In the genomic region with DNA sequence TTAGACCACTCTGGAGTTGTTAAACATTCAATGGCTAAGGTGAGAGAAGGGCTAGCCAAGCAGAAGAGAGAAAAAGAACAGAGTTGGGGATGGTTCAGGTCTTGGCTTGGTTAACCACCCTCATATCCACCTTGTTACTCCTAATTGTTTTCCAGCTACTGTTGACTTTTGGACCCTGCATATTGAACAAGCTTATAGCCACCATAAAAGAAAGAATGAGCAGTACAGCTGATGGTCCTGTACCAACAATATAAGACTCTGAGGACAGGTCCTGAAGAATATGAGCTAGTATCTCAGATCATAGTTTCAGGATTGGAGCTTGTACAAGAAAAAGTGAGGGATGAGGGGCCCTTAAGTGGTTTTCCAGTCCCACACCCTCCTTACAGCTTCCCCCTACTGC, we compare ENCODE assay signal across 32 mouse cellular contexts.
"Had no signal": no experiment of that assay in that cellular context is flagged by ENCODE, and none has a peak within 500 bp of the region (broad histone marks: within the 10 kb centered on the region; RNA-seq: fewer than 3 reads in every experiment).

No protein-coding gene starts in this region.

- H3K27me3 ChIP-seq: heart, embryonic 12.5 days; heart, embryonic 13.5 days; heart, embryonic 15.5 days; hindbrain, embryonic 12.5 days; hindbrain, embryonic 13.5 days; hindbrain, embryonic 15.5 days; kidney, embryonic 15.5 days had no signal

- H3K4me2 ChIP-seq: heart, embryonic 11.5 days; heart, embryonic 12.5 days; heart, embryonic 13.5 days; heart, embryonic 15.5 days; hindbrain, embryonic 12.5 days; hindbrain, embryonic 13.5 days; hindbrain, embryonic 14.5 days; hindbrain, embryonic 15.5 days; kidney, embryonic 15.5 days had no signal

- H3K9me3 ChIP-seq: heart, embryonic 10.5 days; heart, embryonic 12.5 days; heart, embryonic 13.5 days; heart, embryonic 15.5 days; hindbrain, embryonic 10.5 days; hindbrain, embryonic 12.5 days; hindbrain, embryonic 13.5 days; hindbrain, embryonic 15.5 days; kidney, embryonic 15.5 days had no signal

- DNase-seq: heart, postnatal 10 days; heart, postnatal 14 days; heart, postnatal 36 days; heart, postnatal 4 days; kidney, adult 11 months; kidney, adult 18-20 months; kidney, adult 2 months; kidney, adult 8-10 months; kidney, adult 9 months; kidney, postnatal 10 days; kidney, postnatal 14 days; kidney, postnatal 25 days; kidney, postnatal 36 days; kidney, postnatal 4 days; layer of hippocampus, adult 9-11 months; layer of hippocampus, postnatal 36 days had no signal

- H3K4me3 ChIP-seq: heart, embryonic 10.5 days; heart, embryonic 12.5 days; heart, embryonic 13.5 days; heart, embryonic 15.5 days; hindbrain, embryonic 10.5 days; hindbrain, embryonic 12.5 days; hindbrain, embryonic 13.5 days; hindbrain, embryonic 15.5 days; kidney, embryonic 15.5 days; layer of hippocampus, adult 2 months; left cerebral cortex, adult 2 months had no signal

- H3K27ac ChIP-seq: heart, embryonic 10.5 days; heart, embryonic 13.5 days; heart, embryonic 15.5 days; hindbrain, embryonic 10.5 days; hindbrain, embryonic 12.5 days; hindbrain, embryonic 13.5 days; hindbrain, embryonic 14.5 days; hindbrain, embryonic 15.5 days; hindbrain, postnatal 0 days; kidney, embryonic 15.5 days; kidney, postnatal 0 days; layer of hippocampus, adult 2 months; left cerebral cortex, adult 2 months had no signal

- ATAC-seq: hindbrain, embryonic 16.5 days; hindbrain, postnatal 0 days had no signal

- H3K9ac ChIP-seq: heart, embryonic 12.5 days; heart, embryonic 13.5 days; heart, embryonic 15.5 days; hindbrain, embryonic 12.5 days; hindbrain, embryonic 13.5 days; hindbrain, embryonic 14.5 days; hindbrain, embryonic 15.5 days; kidney, embryonic 15.5 days had no signal

- H3K36me3 ChIP-seq: heart, embryonic 10.5 days; heart, embryonic 12.5 days; heart, embryonic 13.5 days; heart, embryonic 15.5 days; hindbrain, embryonic 10.5 days; hindbrain, embryonic 12.5 days; hindbrain, embryonic 13.5 days; hindbrain, embryonic 15.5 days; kidney, embryonic 15.5 days had no signal

- H3K4me1 ChIP-seq: heart, embryonic 10.5 days; heart, embryonic 12.5 days; heart, embryonic 13.5 days; heart, embryonic 15.5 days; hindbrain, embryonic 10.5 days; hindbrain, embryonic 12.5 days; hindbrain, embryonic 13.5 days; hindbrain, embryonic 15.5 days; kidney, embryonic 15.5 days had no signal
